Mouse (Mus musculus): ENCODE measurements around the gene Msrb3. TPM values are rescaled to one million over a fixed set of nuclear protein-coding genes. Genes with fewer than 3 reads are reported as not detected.

Gene Msrb3
- polyA plus RNA-seq, 1 experiment from 2014 or later, result 9.5 TPM

GRCm38 (mm10) chr10:120895899-120896289, 3.0 kb downstream of the Msrb3 start:
- peaks cover 15% of the 10 kb centered on the region for H3K4me1 ChIP-seq
- H3K4me3 ChIP-seq (replicated peaks), result no peak overlapping the region
- H3K27me3 ChIP-seq, result no peaks in the 10 kb centered on the region
- H3K9me3 ChIP-seq (replicated peaks), result no peaks in the 10 kb centered on the region
- ATAC-seq (ENCODE audit: insufficient number of reproducible peaks, low FRiP score, low TSS enrichment, low read depth), result no peak
- H3K4me2 ChIP-seq (replicated peaks), result peak overlapping the region; percentile 30; the same call in 1 of the 2 replicates
- 0 out of 2 replicates have a peak overlapping the region, but pooled peaks have one; percentile 12 for H3K27ac ChIP-seq (replicated peaks)
- H3K9ac ChIP-seq, result no peak overlapping the region
- no peaks in the 10 kb centered on the region for H3K36me3 ChIP-seq
- 20% methylated on average over 15 of the region's 15 CpGs for WGBS

- Histone ChIP-seq H3K9ac (no peak overlapping the region), H3K36me3 (no peaks in the 10 kb centered on the region), H3K4me1 (peaks cover 15% of the 10 kb centered on the region), H3K4me2 (replicated peaks) (0 out of 2 replicates have a peak overlapping the region, but pooled peaks have one; percentile 30), H3K27ac (replicated peaks) (0 out of 2 replicates have a peak overlapping the region, but pooled peaks have one; percentile 12), H3K4me3 (replicated peaks) (no peak overlapping the region), H3K9me3 (replicated peaks) (no peaks in the 10 kb centered on the region), H3K27me3 (no peaks in the 10 kb centered on the region)
- 70% methylated on average over 15 of the region's 15 CpGs for WGBS
- no peak for ATAC-seq (ENCODE audit: insufficient number of reproducible peaks, low FRiP score, low TSS enrichment, low read depth)
Observed at GRCm38 (mm10) chr10:120894978-120895898, 3.7 kb downstream of the Msrb3 start.

- H3K4me3 ChIP-seq (replicated peaks), result no peak overlapping the region
- H3K27ac ChIP-seq (replicated peaks), result no peak overlapping the region
- no peak overlapping the region for H3K9ac ChIP-seq
- no peak overlapping the region for H3K4me2 ChIP-seq (replicated peaks)
- 77% methylated on average over 4 of the region's 4 CpGs for WGBS
- no peaks in the 10 kb centered on the region for H3K27me3 ChIP-seq
- no peak for ATAC-seq (ENCODE audit: insufficient number of reproducible peaks, low FRiP score, low TSS enrichment, low read depth)
- peaks cover 9% of the 10 kb centered on the region for H3K4me1 ChIP-seq
- H3K36me3 ChIP-seq, result no peaks in the 10 kb centered on the region
- H3K9me3 ChIP-seq (replicated peaks), result no peaks in the 10 kb centered on the region
Observed at GRCm38 (mm10) chr10:120893938-120894337, 5.0 kb downstream of the Msrb3 start.

GRCm38 (mm10) chr10:120891131-120891530, 7.8 kb downstream of the Msrb3 start:
- peaks cover 6% of the 10 kb centered on the region for H3K4me1 ChIP-seq
- H3K27ac ChIP-seq (replicated peaks), result no peak overlapping the region
- H3K4me2 ChIP-seq (replicated peaks), result no peak overlapping the region
- H3K9me3 ChIP-seq (replicated peaks), result no peaks in the 10 kb centered on the region
- no peak overlapping the region for H3K9ac ChIP-seq
- ATAC-seq (ENCODE audit: insufficient number of reproducible peaks, low FRiP score, low TSS enrichment, low read depth), result no peak
- no peaks in the 10 kb centered on the region for H3K36me3 ChIP-seq
- WGBS, result 95% methylated on average over 4 of the region's 4 CpGs
- H3K4me3 ChIP-seq (replicated peaks), result no peak overlapping the region
- H3K27me3 ChIP-seq, result no peaks in the 10 kb centered on the region

GRCm38 (mm10) chr10:120890592-120890991, 8.3 kb downstream of the Msrb3 start:
- H3K36me3 ChIP-seq, result no peaks in the 10 kb centered on the region
- no peaks in the 10 kb centered on the region for H3K9me3 ChIP-seq (replicated peaks)
- 0 out of 2 replicates have a peak, but pooled peaks cover under 1% of the 10 kb centered on the region for H3K4me1 ChIP-seq
- no peak for ATAC-seq (ENCODE audit: insufficient number of reproducible peaks, low FRiP score, low TSS enrichment, low read depth)
- no peaks in the 10 kb centered on the region for H3K27me3 ChIP-seq
- H3K9ac ChIP-seq, result no peak overlapping the region
- H3K4me2 ChIP-seq (replicated peaks), result no peak overlapping the region
- H3K4me3 ChIP-seq (replicated peaks), result no peak overlapping the region
- 91% methylated on average over 1 of the region's 1 CpGs for WGBS
- H3K27ac ChIP-seq (replicated peaks), result no peak overlapping the region

- Histone ChIP-seq H3K9ac (no peak overlapping the region), H3K9me3 (replicated peaks) (no peaks in the 10 kb centered on the region), H3K4me3 (replicated peaks) (no peak overlapping the region), H3K27me3 (no peaks in the 10 kb centered on the region), H3K4me2 (replicated peaks) (no peak overlapping the region), H3K36me3 (0 out of 2 replicates have a peak, but pooled peaks cover 5% of the 10 kb centered on the region), H3K4me1 (peaks cover 3% of the 10 kb centered on the region; the same call in 1 of the 2 replicates), H3K27ac (replicated peaks) (no peak overlapping the region)
- WGBS, result 92% methylated on average over 8 of the region's 8 CpGs
- ATAC-seq (ENCODE audit: insufficient number of reproducible peaks, low FRiP score, low TSS enrichment, low read depth), result no peak
Observed at GRCm38 (mm10) chr10:120888531-120888930, 10.4 kb downstream of the Msrb3 start.

- ATAC-seq (ENCODE audit: insufficient number of reproducible peaks, low FRiP score, low TSS enrichment, low read depth), result no peak
- H3K4me2 ChIP-seq (replicated peaks), result no peak overlapping the region
- no peaks in the 10 kb centered on the region for H3K9me3 ChIP-seq (replicated peaks)
- no peak overlapping the region for H3K4me3 ChIP-seq (replicated peaks)
- H3K4me1 ChIP-seq, result peaks cover 16% of the 10 kb centered on the region; the same call in 1 of the 2 replicates
- H3K36me3 ChIP-seq, result 0 out of 2 replicates have a peak, but pooled peaks cover 5% of the 10 kb centered on the region
- H3K9ac ChIP-seq, result no peak overlapping the region
- H3K27me3 ChIP-seq, result no peaks in the 10 kb centered on the region
- WGBS, result 89% methylated on average over 14 of the region's 14 CpGs
- no peak overlapping the region for H3K27ac ChIP-seq (replicated peaks)
Observed at GRCm38 (mm10) chr10:120884220-120884619, 14.7 kb downstream of the Msrb3 start.

GRCm38 (mm10) chr10:120883732-120884131, 15.2 kb downstream of the Msrb3 start:
- Histone ChIP-seq H3K9me3 (replicated peaks) (no peaks in the 10 kb centered on the region), H3K9ac (no peak overlapping the region), H3K4me2 (replicated peaks) (no peak overlapping the region), H3K4me1 (peaks cover 16% of the 10 kb centered on the region; the same call in 1 of the 2 replicates), H3K4me3 (replicated peaks) (no peak overlapping the region), H3K36me3 (0 out of 2 replicates have a peak, but pooled peaks cover 5% of the 10 kb centered on the region), H3K27ac (replicated peaks) (no peak overlapping the region), H3K27me3 (no peaks in the 10 kb centered on the region)
- WGBS, result 52% methylated on average over 4 of the region's 4 CpGs
- ATAC-seq (ENCODE audit: insufficient number of reproducible peaks, low FRiP score, low TSS enrichment, low read depth), result no peak

GRCm38 (mm10) chr10:120883069-120883415, 15.9 kb downstream of the Msrb3 start:
- H3K27me3 ChIP-seq, result no peaks in the 10 kb centered on the region
- ATAC-seq (ENCODE audit: insufficient number of reproducible peaks, low FRiP score, low TSS enrichment, low read depth), result no peak
- no peak overlapping the region; the same call in 1 of the 2 replicates for H3K9ac ChIP-seq
- H3K4me1 ChIP-seq, result peaks cover 16% of the 10 kb centered on the region; the same call in 1 of the 2 replicates
- H3K4me2 ChIP-seq (replicated peaks), result peak overlapping the region; percentile 66
- 0 out of 2 replicates have a peak, but pooled peaks cover 5% of the 10 kb centered on the region for H3K36me3 ChIP-seq
- H3K27ac ChIP-seq (replicated peaks), result peak overlapping the region; percentile 80
- peak overlapping the region; percentile 32 for H3K4me3 ChIP-seq (replicated peaks)
- 2% methylated on average over 7 of the region's 7 CpGs for WGBS
- H3K9me3 ChIP-seq (replicated peaks), result no peaks in the 10 kb centered on the region

- Histone ChIP-seq H3K4me3 (replicated peaks) (peak overlapping the region; percentile 32), H3K9ac (no peak overlapping the region; the same call in 1 of the 2 replicates), H3K27me3 (no peaks in the 10 kb centered on the region), H3K9me3 (replicated peaks) (no peaks in the 10 kb centered on the region), H3K4me1 (peaks cover 16% of the 10 kb centered on the region; the same call in 1 of the 2 replicates), H3K36me3 (0 out of 2 replicates have a peak, but pooled peaks cover 5% of the 10 kb centered on the region), H3K4me2 (replicated peaks) (peak overlapping the region; percentile 66), H3K27ac (replicated peaks) (peak overlapping the region; percentile 80)
- ATAC-seq (ENCODE audit: insufficient number of reproducible peaks, low FRiP score, low TSS enrichment, low read depth), result peak; percentile 82
- 8% methylated on average over 17 of the region's 17 CpGs for WGBS
Observed at GRCm38 (mm10) chr10:120882347-120883068, 16.4 kb downstream of the Msrb3 start.

Data from embryonic facial prominence, embryonic 15.5 days (tissue).